Mouse (Mus musculus) megakaryocyte progenitor cell, adult 5-6 weeks (primary cell): Measurements from ENCODE around the gene Serp2. TPM values are rescaled to one million over a fixed set of nuclear protein-coding genes. Genes with fewer than 3 reads are reported as not detected.
A peak's percentile ranks its signal among the peaks of the same experiment; 100 is the strongest.

Experiments used
- ATAC-seq: replicated peaks from 2 replicates; pipeline ENCODE4 v1.8.0; 2016; ENCODE audit warnings: mild to moderate bottlenecking, moderate TSS enrichment, inconsistent platforms; ENCODE audit not compliant: poor library complexity
- total RNA-seq, 2 experiments: library from RNA; stranded (forward) in 1 of 2; stranded (reverse) in 1 of 2; fragments of 157-497, 149-512 nt in 1 of 2; fragments of 200-1000 nt in 1 of 2; gene quantifications; 2 replicates each; pipeline versions ENCODE4 v1.2.3 to v1.2.4; 2015 to 2017

Serp2 gene
- total RNA-seq, 2 experiments from 2014 or later = not detected

- ATAC-seq = no peak
These were observed 56.7 kb downstream of the Serp2 start for GRCm38 (mm10) chr14:76500036-76500435.

DNA sequence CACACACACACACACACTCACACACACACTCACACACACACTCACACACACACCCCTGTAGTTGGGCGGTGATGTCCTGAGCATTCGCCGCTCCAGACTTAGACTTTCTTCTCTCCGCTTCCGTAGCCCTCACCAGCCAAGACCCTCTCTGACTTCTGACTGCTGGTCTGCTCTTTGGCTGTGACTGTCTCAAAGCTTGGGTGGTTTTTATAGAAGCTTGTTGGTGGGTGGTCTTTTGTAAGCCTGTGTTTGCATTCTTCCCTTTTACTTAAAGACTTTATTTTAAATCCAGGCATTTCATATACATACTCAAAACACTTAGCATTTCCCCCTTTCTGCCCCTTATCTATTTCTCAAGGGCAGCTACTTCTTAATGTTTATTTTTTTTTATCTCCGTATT is 57.2 kb downstream of the Serp2 start:
- no peak for ATAC-seq

- ATAC-seq = peak; percentile 72
These were observed 58.5 kb downstream of the Serp2 start for GRCm38 (mm10) chr14:76498210-76498609.

DNA sequence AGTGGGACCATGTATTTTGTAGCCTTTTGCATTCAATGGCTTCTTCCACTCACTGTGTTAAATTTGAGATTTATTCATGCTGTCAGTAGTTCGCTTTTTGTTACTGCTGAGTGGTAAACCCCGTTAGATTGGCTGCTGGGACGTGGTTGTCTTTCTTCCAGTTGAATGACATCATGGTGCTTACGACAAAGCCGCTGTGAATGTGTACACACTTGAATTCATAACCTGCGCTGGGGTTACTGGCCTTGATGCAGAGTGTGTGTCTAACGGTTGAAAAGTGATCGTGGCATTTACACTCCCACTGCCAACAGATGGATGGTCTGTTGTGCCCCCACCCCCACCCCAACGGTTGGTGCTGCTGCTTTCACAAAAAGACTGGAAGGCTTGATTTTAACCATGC is 59.5 kb downstream of the Serp2 start:
- ATAC-seq = no peak

DNA sequence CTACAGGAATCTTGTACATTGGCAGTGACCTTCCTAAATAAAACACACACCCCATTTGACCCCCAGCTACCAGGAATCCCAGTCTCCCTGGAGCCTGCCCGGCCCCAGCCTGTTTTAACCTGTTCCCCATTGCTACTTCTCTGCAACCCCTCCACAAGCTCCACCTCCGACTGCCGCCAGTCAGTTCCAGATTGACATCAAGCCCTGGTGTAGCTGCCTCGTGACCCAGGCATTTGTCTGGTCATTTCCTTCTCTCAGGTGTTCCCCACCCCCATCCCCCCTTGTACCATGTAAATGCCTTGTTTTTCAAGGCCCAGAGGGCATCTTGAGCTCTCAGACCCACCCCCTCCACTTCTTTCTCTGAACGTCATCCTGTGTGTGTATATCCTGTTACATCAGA is 61.7 kb downstream of the Serp2 start:
- no peak for ATAC-seq

GRCm38 (mm10) chr14:76489128-76489527 is 67.6 kb downstream of the Serp2 start:
- no peak for ATAC-seq

GRCm38 (mm10) chr14:76488101-76489044 is 68.3 kb downstream of the Serp2 start:
- ATAC-seq = no peak

DNA sequence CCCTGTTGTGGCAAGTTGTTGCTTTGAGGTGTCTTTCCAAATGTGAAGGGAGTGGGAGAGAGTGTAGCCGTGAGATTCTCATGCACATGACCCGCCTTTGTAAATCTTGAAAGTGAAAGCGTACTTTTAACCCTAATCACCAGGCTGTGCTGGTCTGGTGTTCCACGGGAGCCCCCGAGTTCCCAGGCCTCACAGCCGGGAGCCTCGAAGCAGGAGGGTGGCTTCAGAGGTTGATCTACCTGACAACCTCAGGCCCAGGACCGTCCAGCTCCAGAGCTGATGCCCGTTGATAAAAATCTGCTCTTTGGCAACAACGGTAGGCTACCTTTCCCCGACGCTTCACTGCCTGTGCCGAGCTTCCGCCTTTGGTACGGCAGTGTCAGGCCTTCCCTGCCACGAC is 69.1 kb downstream of the Serp2 start:
- ATAC-seq = no peak

DNA sequence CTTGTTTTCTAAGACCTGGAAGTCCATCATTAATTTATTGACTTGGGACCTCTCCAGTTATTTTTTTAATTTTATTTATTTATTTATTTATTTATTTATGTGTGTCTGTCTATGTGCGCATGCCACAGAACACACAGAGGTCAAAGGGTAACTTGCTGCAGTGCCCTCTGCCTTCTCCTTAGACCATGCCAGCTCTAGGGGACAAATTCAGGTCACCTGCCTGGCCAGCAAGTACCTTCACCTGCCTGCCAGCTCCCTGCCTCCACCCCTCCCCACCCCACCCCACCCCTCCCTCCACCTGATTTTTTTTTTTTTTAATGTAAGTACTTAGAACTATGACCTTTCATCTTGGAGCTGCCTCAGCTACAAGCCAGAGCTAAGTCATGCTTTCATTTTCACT is 73.0 kb downstream of the Serp2 start:
- no peak for ATAC-seq

Other genes starting within 250 kb of the Serp2 start
- gene Tsc22d1, start 141.9 kb downstream of the Serp2 start, total RNA-seq (2015) = 44.8 and 46.4 TPM in 2 replicates
- gene Tsc22d1, start 141.9 kb downstream of the Serp2 start, total RNA-seq (2017) = 32.6 and 36.5 TPM in 2 replicates